Mouse (Mus musculus): ENCODE measurements at regions not wholly inside any gene's neighbourhood (a gene's known extent, or its start where the extent isn't known, plus 50 kb on each side); places are given as distances from the start of the nearest gene placed in this dataset.

GRCm38 (mm10) chr3:143092206-143092605 is 210.4 kb upstream of the Pkn2 start:
- TF ChIP-seq CTCF (IDR thresholded peaks at IDR 0.05; ENCODE audit: borderline replicate concordance, control insufficient read depth, extremely low read depth, insufficient read depth, low read length, poor library complexity) (no peak), POLR2A (IDR thresholded peaks at IDR 0.05; ENCODE audit: control insufficient read depth, extremely low read depth, insufficient read depth, low read length, poor library complexity) (no peak)

All from thymus, adult 2 months (tissue).